Mouse (Mus musculus) right cerebral cortex, adult 2 months (tissue): ENCODE data around the gene Tns4.

ENCODE experiments used
- DNase-seq, 2 experiments: peaks; one replicate each; pipeline ENCODE4 v3.0.0; 2021 to 2022; ENCODE audit warnings: low spot score in 2 of 2

Gene Tns4

GRCm38 (mm10) chr11:99089077-99089601 is at the start of gene Tns4:
Gene Tns4, minus strand, starts transcription at chr11:99089306.
- DNase-seq = no peak

GRCm38 (mm10) chr11:99137385-99137784 is 48.3 kb upstream of the Tns4 start:
- no peak for DNase-seq

GRCm38 (mm10) chr11:99136961-99137360 is 47.9 kb upstream of the Tns4 start:
- no peak for DNase-seq

GRCm38 (mm10) chr11:99136361-99136760 is 47.3 kb upstream of the Tns4 start:
- no peak for DNase-seq

- no peak for DNase-seq
Observed at GRCm38 (mm10) chr11:99135047-99135440, 45.9 kb upstream of the Tns4 start.

GRCm38 (mm10) chr11:99134266-99135046 is 45.4 kb upstream of the Tns4 start:
- DNase-seq = no peak

GRCm38 (mm10) chr11:99133285-99133897 is 44.3 kb upstream of the Tns4 start:
- DNase-seq = no peak

- no peak for DNase-seq
Observed at GRCm38 (mm10) chr11:99132091-99132730, 43.1 kb upstream of the Tns4 start.

GRCm38 (mm10) chr11:99131463-99131840 is 42.3 kb upstream of the Tns4 start:
- no peak for DNase-seq

GRCm38 (mm10) chr11:99130736-99131462 is 41.8 kb upstream of the Tns4 start:
- no peak for DNase-seq

GRCm38 (mm10) chr11:99129287-99129686 is 40.2 kb upstream of the Tns4 start:
- DNase-seq = no peak

GRCm38 (mm10) chr11:99127785-99128682 is 38.9 kb upstream of the Tns4 start:
- DNase-seq = no peak

GRCm38 (mm10) chr11:99126482-99127253 is 37.6 kb upstream of the Tns4 start:
- DNase-seq = peak; percentile 33 to 53

GRCm38 (mm10) chr11:99124635-99125029 is 35.5 kb upstream of the Tns4 start:
- DNase-seq = no peak

- DNase-seq = peak; percentile 60 to 76
Observed at GRCm38 (mm10) chr11:99123977-99124634, 35.0 kb upstream of the Tns4 start.

GRCm38 (mm10) chr11:99122703-99123102 is 33.6 kb upstream of the Tns4 start:
- DNase-seq = no peak

- DNase-seq = peak; percentile 55 to 56
Observed at GRCm38 (mm10) chr11:99121218-99121631, 32.1 kb upstream of the Tns4 start.

- DNase-seq = no peak
Observed at GRCm38 (mm10) chr11:99120524-99121217, 31.6 kb upstream of the Tns4 start.

- DNase-seq = no peak
Observed at GRCm38 (mm10) chr11:99118963-99119362, 29.9 kb upstream of the Tns4 start.
